Mouse (Mus musculus) gastrocnemius, adult 8-10 months (tissue): ENCODE data around the gene Gm21903. TPM values are rescaled to one million over a fixed set of nuclear protein-coding genes. Genes with fewer than 3 reads are reported as not detected.
"Not testable (repeated sequence)": the region's sequence is repeated elsewhere in the genome, so short reads cannot be mapped to it uniquely, and the experiment has no call there.

Experiments used
- DNase-seq, 2 experiments: peaks; one replicate each; pipeline ENCODE4 v3.0.0; 2022; ENCODE audit warnings: low spot score in 2 of 2
- total RNA-seq, 4 experiments: library from RNA; stranded (reverse); gene quantifications; 2 replicates each; pipeline ENCODE4 v1.2.4; 2022

Gm21903 gene
- not detected for total RNA-seq

DNA sequence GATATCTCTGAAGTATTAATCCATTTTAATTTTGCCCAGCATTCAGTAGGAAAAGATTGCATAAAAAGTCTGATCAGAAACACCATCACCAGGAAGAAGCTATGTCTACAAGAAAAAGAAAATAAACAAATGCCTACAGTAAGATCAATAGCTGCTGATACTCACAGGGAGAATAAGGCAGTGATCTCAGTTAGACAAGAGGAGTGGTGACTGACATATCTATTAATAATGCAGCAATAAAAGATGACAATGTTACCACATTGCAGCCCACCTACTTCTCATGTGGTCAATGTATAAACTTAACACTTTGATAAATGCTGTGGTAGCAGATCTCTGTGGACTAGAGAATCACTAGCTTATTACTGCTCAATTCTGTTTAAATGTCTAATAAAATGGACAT, at the start of gene Gm21903:
Gm21903 (minus strand) TSS at position 101 of the 400 bp plus-strand sequence.
- no peak for DNase-seq

DNA sequence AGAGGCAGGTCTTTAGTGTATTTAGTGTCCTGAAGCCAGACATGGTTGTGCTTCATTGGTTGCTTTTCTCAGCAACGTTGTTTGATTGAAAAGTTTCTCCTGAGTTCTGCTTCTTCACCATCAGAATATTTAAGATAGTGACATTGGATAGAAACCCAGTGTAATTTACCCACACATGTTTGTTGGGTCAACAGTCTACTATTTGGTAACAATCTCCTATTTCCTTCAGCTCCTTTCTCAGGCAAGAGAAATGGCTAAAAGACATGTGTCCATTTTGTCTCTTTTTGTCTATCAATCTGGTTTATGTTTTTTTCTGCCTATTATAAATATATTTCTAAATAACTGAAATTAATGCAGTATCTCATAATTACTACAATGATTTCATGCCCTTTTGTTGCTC, 33.8 kb upstream of the Gm21903 start, which contains the start of gene Esp23:
Esp23 (minus strand) TSS at position 101 of the 400 bp plus-strand sequence.
- no peak for DNase-seq

DNA sequence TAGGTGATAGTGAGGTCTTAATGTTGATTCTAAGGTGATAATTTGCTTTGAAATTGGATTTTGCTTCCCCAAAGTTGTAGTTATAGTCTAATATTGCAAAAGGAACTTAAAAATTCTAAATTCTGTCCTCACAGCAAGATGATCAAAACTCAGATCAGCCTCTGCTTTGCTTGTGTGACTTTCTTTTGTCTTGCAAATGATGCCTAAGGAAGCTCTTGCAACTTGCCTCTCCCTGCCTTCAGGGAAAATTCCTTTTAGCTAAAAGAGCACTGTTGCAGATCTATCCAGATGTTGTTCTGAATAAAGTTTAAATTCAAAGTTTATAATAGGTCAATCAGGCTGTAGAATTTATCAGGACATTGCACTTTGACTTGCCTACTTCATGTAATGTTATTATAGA, 20.5 kb upstream of the Gm21903 start:
- no peak for DNase-seq

DNA sequence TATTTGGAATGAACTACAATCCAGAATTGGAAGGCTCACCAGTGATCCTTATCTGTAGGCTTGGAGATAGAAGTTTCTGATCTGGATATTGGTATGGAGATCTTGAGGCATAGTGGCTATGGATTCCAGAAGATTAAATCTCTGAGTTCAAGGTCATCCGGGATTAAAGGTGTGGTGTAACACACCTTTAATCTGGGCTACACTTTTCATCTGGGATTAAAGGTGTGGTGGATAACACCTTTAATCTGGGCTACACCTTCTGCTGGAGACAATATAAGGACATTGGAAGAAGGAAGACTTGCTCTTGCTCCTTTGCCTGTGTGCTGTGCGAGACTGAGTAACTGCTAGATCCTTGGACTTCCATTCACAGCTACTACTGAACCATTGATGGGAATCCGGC, 6.7 kb downstream of the Gm21903 start, which contains the start of gene Esp24:
Esp24 (plus strand) TSS at position 301 of the 400 bp plus-strand sequence.
- DNase-seq = not testable (repeated sequence)

DNA sequence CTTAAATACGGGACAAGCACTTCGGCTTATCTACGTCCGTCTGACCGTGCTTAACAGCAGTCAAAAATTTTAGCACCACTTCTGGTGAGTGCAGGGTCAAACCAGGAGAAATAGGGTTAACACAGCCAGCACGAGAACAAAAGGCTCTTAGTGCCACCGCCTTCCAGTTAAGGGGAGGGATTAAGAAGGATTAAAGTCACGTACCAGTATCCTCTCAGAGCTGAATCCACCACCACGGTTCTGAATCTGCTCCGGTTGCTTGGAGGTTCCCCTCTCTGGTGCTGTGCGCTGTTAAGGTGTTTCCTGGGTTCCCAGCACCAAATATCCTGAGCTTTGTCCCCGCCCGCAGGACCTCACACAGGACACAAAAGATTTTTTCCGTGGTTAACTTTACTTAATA, 26.0 kb downstream of the Gm21903 start:
- no peak for DNase-seq

DNA sequence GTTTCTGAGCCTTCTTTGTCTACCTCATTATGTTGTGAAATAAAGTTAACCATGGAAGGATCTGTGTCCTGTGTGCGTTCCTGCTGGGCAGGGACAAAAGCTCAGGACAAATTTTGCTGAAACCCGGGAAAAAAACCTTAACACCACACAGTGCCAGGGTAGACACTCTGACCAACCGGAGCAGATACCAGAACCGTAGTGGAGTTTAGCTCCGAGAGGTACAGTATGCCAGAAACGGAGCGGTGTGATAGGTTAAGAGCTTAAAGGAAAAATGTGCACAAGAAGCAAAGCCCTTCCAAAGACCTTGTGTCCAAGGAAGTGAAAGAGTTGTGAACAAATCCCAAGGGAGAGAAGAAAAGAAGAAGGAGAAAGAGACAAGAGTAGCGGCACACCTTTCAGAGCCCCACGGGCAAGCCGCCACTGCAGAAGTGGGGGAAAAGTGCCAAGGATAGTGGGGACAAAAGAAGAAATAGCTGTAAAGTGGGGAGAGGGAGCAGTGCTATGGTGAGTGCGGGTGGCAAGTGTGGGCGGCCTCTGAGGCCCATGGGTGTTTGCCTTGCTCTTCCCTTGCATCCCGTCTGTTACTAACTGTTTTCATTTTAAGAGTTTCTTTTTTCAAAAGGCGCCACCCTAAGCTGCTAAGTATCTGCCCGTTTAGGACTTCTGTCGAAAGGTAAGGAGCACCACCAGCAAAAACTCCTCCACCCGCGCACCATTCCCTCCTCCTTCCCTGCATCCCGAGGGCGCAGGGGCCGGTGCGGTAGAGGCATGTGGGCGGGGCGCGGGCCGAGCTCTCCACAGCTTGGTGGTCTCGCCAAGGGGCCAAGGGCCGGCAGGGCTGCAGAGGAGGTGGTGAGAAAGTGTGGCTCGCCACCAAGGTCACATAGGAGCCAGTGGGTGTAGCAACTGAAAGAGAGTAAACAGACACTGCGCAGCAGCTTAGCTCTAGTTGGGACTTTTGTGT, 32.2 kb downstream of the Gm21903 start:
- no peak for DNase-seq

DNA sequence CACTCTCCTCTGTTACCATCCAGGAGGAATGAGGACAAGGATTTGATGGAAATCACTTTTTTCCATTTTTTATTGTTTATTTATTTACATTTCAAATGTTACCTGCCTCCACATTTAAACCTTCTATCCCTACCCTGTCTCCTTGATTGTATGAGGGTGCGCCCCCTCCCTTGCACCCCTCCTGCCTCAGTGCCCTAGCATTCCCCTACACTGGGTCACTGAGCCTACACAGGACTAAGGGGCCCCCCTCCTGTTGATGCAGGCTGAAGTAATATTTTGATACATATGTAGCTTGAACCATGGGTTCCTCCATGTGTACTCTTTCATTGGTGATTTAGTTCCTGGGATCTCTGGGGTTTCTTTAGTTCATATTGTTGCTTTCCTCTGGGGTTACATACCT, 33.3 kb downstream of the Gm21903 start:
- no peak for DNase-seq

Other genes starting within 250 kb of the Gm21903 start
- gene Esp24, start 6.6 kb downstream of the Gm21903 start, total RNA-seq = not detected
- not detected for gene Esp23, start 33.7 kb upstream of the Gm21903 start, total RNA-seq
- not detected for gene Esp22, start 52.0 kb upstream of the Gm21903 start, total RNA-seq